Mouse (Mus musculus): ENCODE data around the gene Atrnl1.

Gene Atrnl1

DNA sequence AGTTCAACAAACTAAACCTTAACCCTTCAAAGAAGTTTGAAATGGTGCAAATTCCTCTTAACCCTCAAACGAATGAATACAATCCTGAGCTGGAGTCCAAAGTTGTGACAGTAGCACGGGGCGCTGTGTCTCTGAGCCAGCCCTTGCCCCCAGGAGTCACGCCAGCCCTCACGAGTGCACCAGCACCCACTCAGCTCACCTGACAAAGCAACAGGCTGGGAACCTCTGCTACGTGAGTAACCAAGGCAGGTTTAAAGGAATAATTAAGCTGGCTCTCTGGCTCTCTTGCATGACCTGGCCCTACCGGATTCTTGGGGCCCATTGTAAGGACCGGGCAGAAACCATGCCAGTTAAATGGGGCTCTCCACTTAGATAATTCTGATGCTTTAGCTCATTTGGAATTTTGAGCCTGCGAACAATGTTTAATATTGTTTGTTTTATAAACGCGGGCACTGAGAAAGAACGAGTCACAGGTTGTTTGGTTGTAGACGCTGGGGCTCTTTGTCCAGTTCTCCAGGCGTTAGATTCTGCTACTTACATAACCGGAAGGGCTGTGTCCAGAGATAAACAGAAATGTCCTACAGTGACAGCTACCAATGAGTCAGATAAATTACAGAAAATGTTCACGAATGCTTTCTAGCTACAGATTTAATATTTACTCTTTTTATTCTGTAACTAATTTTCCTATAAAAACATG is 10.5 kb upstream of the Atrnl1 start:
- TF ChIP-seq GATA4 (IDR thresholded peaks at IDR 0.05; ENCODE audit: insufficient replicate concordance, low read length) = no peak

DNA sequence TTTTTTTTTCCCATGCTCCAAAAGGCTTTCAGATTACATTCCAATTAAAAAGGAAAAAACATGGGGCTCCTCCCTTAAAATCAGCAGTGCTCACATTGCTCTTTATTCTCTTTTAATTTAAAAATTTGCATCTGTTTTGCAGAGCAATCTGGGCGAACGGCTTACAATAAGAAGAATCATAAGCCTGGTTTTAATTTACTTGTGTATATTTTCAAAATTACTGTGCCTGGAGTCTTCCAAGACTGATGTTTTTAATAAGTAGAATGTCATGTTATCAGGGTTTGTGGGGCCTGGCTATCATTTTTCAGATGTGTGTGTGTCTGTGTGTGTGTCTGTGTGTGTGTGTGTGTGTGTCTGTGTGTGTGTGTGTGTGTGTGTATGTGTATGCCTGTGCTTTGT is 9.9 kb upstream of the Atrnl1 start:
- no peak for TF ChIP-seq GATA4 (IDR thresholded peaks at IDR 0.05; ENCODE audit: insufficient replicate concordance, low read length)

DNA sequence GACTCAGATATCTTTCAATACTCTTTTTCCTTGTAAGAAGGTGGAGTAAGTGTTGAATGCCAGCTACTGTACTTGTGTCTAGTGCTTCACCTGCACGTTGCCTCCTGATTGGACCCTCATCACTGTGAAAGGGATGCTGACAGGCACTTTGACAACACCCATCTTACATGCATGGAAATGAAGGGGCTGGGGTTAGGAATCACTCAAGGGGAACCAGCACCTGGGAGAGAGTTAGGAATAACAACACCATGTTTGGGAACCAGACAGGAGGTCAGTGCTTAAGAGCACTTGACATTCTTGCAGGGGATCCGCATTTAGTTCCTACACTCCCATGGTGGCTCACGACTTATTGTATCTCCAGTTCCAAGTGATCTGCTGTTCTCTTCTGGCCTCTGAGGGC is 7.2 kb upstream of the Atrnl1 start:
- TF ChIP-seq GATA4 (IDR thresholded peaks at IDR 0.05; ENCODE audit: insufficient replicate concordance, low read length) = no peak

DNA sequence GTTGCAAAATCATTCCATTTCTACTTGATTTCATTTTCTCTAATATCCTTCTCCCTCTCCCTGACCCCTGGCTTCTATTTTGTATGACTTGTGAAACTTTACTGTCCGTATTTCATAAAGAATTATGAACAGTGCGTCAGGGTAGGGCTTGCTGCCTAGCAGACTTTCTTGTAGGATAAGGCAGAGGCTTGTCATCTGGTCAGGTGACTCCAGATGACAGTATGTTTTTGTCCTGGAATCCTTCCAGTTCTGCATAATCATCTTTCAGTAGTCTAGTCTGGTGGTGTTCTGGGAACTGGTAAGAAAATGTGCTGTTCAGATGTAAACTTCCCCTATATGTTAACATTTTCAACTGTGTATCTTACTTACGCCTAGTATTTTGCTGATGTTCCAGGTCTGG is 4.9 kb upstream of the Atrnl1 start:
- TF ChIP-seq GATA4 (IDR thresholded peaks at IDR 0.05; ENCODE audit: insufficient replicate concordance, low read length) = no peak

DNA sequence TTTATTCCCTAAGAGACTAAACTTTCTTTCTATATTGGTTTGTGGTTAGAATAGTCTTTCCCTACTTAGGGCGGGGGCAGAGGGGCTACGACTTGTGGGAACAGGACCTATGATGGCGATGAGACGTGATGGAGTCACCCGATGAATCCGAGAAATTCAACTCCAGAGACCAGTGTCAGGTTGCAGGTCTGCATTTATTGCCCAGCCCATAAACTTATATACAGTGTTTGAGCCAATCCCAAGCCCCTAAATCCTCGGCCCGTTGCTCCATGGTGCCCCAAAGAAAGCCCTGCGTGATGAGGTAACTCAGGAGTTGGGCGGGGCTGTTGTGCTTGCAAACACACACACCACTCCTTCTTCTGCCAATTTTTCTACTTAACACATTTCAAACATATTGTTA is 4.5 kb upstream of the Atrnl1 start:
- no peak for TF ChIP-seq GATA4 (IDR thresholded peaks at IDR 0.05; ENCODE audit: insufficient replicate concordance, low read length)

DNA sequence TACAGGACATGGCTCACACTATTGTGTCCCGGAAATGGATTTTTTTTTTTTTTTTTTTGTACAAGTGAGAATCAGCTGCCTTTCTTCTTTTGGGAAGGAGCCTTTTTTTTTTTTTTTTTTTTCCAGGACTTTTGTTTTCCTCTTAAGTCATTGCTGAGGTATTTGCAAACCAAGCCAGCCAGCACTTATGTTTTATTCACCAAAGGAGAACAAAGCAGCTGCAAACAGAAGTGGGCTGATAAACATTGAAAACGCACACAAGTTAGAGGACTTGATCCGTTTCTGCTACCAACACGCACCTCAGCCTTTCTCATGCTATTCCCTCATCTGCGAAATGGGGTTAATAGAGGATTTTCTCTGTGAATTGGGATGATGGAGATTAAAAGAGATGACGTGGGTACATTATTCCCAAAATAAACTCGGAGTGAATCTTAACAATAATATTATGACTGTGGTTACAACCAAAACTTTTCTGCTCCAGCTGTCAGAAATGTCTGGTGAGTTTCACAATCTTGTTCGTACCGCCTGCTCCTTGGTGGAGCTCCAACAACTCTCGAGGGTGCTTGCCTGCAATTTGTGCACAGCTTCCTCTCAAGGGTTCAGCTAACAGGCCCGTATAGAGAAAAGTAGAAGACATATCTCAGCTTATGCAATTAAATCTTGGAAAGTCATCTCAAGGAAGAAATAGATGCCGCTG is 1.3 kb upstream of the Atrnl1 start:
- no peak for TF ChIP-seq GATA4 (IDR thresholded peaks at IDR 0.05; ENCODE audit: insufficient replicate concordance, low read length)

DNA sequence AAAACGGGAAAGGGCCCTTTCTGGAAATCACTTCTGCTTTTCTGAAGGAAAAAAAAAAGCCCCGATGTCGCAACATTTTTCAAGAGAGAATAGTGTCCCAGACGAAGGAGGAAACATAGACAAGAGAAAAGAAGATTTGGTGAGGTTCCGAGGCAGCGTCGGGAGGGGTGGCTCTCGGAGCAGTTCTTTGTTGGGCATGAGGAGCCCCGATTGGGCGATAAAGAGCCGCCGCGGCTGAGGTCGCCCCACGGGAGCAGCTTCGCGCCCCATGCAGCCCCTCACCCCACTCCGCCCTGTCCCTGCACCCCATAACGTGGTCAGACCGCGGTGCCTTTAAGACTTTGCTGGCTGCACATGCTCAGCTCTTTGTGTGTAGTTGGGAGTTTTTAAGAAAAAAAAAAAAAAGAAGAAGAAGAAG is 767 bp upstream of the Atrnl1 start:
- no peak for TF ChIP-seq GATA4 (IDR thresholded peaks at IDR 0.05; ENCODE audit: insufficient replicate concordance, low read length)

DNA sequence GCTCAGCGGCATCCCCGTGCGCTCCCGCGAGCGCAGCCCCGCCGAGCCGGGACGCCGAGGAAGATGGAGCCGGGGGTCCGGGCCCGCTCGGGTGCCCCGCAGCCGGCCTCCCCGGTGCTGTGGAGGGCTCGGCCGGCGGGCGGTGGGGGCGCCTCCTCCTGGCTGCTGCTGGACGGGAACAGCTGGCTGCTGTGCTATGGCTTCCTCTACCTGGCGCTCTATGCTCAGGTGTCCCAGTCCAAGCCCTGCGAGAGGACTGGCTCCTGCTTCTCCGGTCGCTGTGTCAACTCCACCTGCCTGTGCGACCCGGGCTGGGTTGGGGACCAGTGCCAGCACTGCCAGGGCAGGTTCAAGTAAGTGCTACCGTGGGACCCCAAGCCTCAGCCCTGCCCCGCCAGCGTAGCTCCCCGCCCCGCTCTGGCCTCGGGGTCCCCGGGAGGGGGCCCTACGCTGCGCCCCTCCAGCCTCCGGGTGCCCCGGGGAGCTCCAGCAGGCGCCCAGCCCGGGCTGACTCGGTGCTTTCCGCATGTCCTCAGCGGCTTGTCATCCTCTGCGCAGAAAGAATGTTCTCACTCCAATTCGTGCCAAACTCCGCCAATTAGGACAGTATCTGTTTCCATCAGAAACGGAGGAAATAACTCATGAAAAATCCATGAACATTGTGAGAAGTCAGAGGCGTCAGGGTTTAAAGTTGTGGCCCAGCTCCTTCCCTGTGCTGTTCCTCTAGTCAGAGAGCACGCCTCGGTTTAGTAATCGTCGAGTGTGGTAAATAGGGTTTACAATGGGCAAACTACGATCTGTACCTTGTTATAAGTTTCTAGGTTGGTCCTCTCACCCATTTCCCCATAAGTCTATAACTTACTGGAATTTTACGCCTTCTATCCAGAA is 701 bp downstream of the Atrnl1 start:
- TF ChIP-seq GATA4 (IDR thresholded peaks at IDR 0.05; ENCODE audit: insufficient replicate concordance, low read length) = no peak

DNA sequence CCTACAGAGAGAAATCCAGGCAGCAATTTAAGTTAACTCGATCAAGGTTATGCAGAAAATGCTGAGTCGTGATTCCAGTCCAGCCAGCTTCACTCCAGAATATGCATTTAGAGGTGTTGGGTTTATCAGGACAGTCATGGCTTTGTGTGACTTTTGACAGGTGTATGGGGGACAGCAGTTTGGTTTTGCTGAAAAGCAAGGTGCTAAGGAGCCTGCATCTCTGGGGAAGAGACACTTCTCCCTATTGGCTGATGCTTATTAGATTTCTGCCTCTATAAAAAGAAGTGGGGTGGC is 1.3 kb downstream of the Atrnl1 start:
- TF ChIP-seq GATA4 (IDR thresholded peaks at IDR 0.05; ENCODE audit: insufficient replicate concordance, low read length) = no peak

DNA sequence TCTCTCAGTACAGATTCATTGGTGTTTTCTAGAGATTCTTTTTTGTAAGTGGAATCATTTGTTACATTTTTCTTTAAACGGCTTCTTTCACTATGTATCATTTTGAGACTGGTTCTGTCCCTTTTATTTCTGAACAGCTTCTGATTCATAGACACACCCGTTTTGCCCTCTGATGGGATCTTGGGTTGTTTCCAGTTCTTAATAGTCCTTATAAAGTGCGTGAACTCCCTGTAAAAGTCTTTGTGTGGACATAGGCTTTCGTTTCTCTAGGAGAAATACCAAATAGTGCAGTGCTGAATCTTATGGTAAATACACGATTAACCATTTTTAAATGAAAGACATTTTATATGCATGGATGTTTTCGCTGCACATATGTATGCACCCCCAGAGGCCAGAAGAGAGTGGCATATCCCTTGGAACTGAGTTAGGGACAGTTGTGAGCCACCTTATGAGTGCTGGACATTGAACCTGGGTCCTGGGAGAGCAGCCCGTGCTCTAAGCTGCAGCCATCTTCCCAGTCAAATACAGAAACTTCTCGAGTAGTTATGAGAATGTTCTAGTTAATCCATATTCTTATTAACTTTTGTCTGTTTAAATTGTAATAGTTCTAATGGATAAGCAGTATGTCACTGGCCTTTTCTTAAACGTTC is 5.3 kb downstream of the Atrnl1 start:
- TF ChIP-seq GATA4 (IDR thresholded peaks at IDR 0.05; ENCODE audit: insufficient replicate concordance, low read length) = no peak

DNA sequence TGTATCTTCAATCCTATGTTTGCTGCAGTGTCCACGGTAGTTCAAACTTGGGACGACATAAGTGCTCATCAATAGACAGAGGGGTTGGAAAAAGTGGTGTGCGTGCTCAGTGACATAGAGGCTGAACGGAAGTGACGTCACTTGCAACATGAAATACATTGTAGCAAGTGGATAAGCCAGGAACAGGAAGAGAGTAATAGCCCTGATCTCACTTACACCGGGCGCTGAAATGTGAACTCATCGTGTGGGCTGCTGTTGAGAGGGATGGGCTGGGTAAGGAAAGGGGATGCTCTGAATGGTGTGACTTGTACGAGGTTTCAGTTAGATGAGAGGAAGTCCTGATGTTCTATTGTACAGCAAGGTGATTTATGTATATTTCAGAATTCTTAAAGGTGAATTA is 8.3 kb downstream of the Atrnl1 start:
- no peak for TF ChIP-seq GATA4 (IDR thresholded peaks at IDR 0.05; ENCODE audit: insufficient replicate concordance, low read length)

DNA sequence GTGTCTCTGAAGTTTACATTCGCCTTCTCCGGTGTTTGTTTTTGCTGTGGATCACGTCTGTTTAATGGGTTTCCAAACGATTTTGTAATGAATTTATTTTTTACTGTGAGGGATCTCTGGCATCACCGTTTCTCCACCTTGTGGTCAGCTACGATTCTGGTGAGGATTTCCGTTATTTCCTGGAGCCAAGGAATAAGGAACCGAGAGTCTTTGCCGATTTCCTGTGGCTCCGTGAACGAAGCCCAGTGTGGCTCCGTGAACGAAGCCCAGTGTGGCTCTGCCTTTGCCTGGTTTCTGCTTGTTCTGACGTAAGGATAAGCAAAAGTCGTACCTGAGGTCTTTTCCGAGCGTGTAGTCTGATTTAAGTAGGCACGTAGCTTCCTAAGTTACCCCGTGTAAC is 11.0 kb downstream of the Atrnl1 start:
- TF ChIP-seq GATA4 (IDR thresholded peaks at IDR 0.05; ENCODE audit: insufficient replicate concordance, low read length) = no peak

DNA sequence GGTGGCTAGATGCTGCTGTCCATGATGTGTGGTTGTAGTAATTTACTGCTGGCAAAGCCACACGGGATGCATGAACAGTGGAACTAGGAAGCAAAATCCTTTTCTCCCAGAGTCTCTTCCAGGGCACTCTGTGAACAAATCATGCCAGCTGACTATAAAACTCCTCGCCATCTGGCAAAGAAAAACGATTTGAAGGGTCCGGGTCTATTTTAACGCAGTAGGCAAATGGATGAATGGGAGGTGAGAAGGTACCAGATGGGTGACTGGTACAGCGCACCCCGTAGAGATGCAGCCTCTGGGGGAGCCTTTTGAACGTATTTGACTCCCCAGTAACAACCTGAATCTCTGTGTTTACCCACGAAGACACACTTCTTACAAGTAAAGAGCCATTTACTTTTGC is 14.9 kb downstream of the Atrnl1 start:
- no peak for TF ChIP-seq GATA4 (IDR thresholded peaks at IDR 0.05; ENCODE audit: insufficient replicate concordance, low read length)

DNA sequence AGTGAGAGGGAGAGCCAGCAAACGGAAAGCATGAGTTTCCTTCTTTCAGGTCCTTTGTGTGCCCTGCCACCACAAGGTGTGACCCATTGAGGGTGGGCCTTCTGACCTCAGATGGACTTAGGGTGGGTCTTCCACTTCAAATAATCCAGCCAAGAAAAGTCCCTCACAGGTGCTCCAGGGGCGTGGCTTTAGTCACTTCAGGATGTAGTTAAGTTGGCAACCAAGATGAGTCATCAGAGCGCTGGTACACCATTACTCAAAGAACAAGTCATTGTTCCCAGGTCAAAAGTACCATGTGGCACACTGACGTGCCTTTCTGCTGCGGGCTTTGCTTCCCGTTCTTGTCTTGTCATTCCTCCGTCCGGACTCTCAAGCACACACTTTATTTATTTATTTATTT is 16.4 kb downstream of the Atrnl1 start:
- no peak for TF ChIP-seq GATA4 (IDR thresholded peaks at IDR 0.05; ENCODE audit: insufficient replicate concordance, low read length)

DNA sequence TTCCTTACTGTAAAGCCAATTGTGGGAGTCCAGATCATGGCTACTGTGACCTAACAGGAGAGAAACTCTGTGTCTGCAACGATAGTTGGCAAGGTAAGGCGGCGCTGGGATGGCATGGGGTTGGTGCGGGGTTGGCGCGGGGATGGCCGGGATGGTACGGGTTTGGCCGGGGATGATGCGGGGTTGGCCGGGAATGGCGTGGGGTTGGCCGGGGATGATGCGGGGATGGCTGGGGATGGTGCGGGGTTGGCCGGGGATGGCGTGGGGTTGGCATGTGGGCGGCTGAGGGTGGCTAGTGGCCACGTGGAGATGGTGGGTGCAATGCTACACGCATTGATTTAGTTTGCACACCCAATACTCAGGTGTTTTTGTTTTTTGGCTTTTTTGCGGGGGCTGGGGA is 31.7 kb downstream of the Atrnl1 start:
- TF ChIP-seq GATA4 (IDR thresholded peaks at IDR 0.05; ENCODE audit: insufficient replicate concordance, low read length) = no peak

DNA sequence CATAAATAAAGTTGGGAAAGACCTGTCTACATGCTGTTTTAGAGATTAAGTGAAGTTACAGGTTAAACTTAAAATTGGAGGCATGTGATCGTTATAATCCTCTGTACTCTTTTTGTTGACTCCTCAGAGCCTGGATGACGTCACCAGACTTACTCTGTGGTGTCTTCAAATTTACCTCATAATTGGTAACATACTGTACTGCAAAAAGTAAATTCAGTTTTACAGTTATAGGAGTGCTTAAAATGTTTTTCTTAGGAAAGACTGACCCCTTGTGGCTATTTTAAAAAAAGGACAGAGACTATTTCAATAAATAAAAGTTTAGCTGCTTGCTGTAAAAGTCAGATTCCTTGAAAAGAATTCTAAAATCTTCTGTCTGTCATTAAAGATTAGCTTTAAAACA is 32.1 kb downstream of the Atrnl1 start:
- TF ChIP-seq GATA4 (IDR thresholded peaks at IDR 0.05; ENCODE audit: insufficient replicate concordance, low read length) = no peak
